Mouse (Mus musculus) G1E (cell line): ENCODE data around the gene Eml2. TPM values are rescaled to one million over a fixed set of nuclear protein-coding genes. Genes with fewer than 3 reads are reported as not detected.

ENCODE experiments used
- ATAC-seq: 2 replicates; pipeline ENCODE4 v1.8.0; 2016; ENCODE audit warnings: mild to moderate bottlenecking; ENCODE audit not compliant: insufficient number of reproducible peaks, poor library complexity, low FRiP score, severe bottlenecking; ENCODE audit errors: extremely low read depth
- DNase-seq: peaks from one replicate; pipeline ENCODE4 v3.0.0; 2012; ENCODE audit warnings: low spot score
- H3K27me3 ChIP-seq: 2 replicates; pipeline ENCODE4 v1.6.1; 2012; ENCODE audit warnings: mild to moderate bottlenecking, low read length, inconsistent platforms; ENCODE audit not compliant: insufficient read depth
- H3K36me3 ChIP-seq: replicated peaks from 2 replicates; pipeline ENCODE3; 2012; ENCODE audit warnings: mild to moderate bottlenecking, inconsistent platforms
- H3K4me1 ChIP-seq: 2 replicates; pipeline ENCODE4 v1.6.1; 2012; ENCODE audit warnings: low read depth, low read length, inconsistent platforms, mixed read lengths; ENCODE audit not compliant: insufficient read depth
- H3K4me3 ChIP-seq: 2 replicates; pipeline ENCODE4 v1.5.1; 2012; ENCODE audit warnings: low read depth, mild to moderate bottlenecking, inconsistent platforms, low read length, moderate library complexity, mixed read lengths
- H3K9me3 ChIP-seq: replicated peaks from 2 replicates; pipeline ENCODE4 v1.6.1; 2012; ENCODE audit warnings: inconsistent platforms
- CTCF ChIP-seq: IDR thresholded peaks from 2 replicates; pipeline ENCODE4 v1.5.1; 2012; ENCODE audit warnings: low read depth, low read length, inconsistent platforms, mixed read lengths
- GATA1 ChIP-seq: IDR thresholded peaks from 2 replicates; pipeline ENCODE4 v1.6.1; 2012; ENCODE audit warnings: borderline replicate concordance, low read length, inconsistent platforms, mixed read lengths
- GATA2 ChIP-seq: IDR thresholded peaks from 2 replicates; pipeline ENCODE4 v1.6.1; 2012; ENCODE audit warnings: low read depth, low read length, inconsistent platforms, borderline replicate concordance
- POLR2AphosphoS5 ChIP-seq: IDR thresholded peaks from 2 replicates; pipeline ENCODE4 v1.6.1; 2012; ENCODE audit warnings: low read depth, low read length, inconsistent platforms; ENCODE audit not compliant: insufficient replicate concordance
- TAL1 ChIP-seq: conservative IDR thresholded peaks from 2 replicates; pipeline ENCODE4 v1.6.1; 2012; ENCODE audit warnings: low read depth, low read length, inconsistent platforms, mixed read lengths
- polyA plus RNA-seq: library from polyadenylated mRNA; stranded (reverse); fragments of >175 nt; gene quantifications from 2 replicates; pipeline ENCODE4 v1.2.3, GENCODE M21; 2012
- total RNA-seq, 2 experiments: library from RNA; stranded (forward) in 1 of 2; stranded (reverse) in 1 of 2; fragments of 200-1000 nt in 1 of 2; fragments of >200 nt in 1 of 2; fragmentation: Nextera tagmentation in 1 of 2; gene quantifications; 2 replicates each; pipeline ENCODE4 v1.2.3; 2014 to 2017

Gene Eml2
- total and polyA plus RNA-seq, 3 experiments: 15.1 to 27.2 (median 19.0) TPM

DNA sequence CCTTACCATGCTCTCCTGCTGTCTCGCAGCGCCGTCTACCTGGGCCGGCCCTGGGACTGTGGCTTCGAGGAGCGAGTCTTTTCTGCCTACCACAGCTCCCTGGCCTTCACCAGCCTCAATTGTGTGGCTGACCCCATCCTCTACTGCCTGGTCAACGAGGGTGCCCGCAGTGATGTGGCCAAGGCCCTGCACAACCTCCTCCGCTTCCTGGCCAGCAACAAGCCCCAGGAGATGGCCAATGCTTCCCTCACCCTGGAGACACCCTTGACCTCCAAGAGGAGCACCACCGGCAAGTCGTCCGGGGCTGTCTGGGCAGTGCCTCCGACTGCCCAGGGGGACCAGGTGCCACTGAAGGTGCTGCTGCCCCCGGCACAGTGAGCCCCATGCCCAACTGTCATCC lies 46.7 kb downstream of the Eml2 start:
- DNase-seq (no peak), ATAC-seq (no peak)
- TF ChIP-seq GATA2 (no peak), CTCF (no peak), POLR2AphosphoS5 (no peak), GATA1 (no peak), TAL1 (no peak)
- Histone ChIP-seq H3K9me3 (no peaks in the 10 kb centered on the region), H3K27me3 (peaks cover 8% of the 10 kb centered on the region), H3K4me3 (no peak overlapping the region), H3K4me1 (peaks cover 21% of the 10 kb centered on the region), H3K36me3 (peaks cover 31% of the 10 kb centered on the region)

DNA sequence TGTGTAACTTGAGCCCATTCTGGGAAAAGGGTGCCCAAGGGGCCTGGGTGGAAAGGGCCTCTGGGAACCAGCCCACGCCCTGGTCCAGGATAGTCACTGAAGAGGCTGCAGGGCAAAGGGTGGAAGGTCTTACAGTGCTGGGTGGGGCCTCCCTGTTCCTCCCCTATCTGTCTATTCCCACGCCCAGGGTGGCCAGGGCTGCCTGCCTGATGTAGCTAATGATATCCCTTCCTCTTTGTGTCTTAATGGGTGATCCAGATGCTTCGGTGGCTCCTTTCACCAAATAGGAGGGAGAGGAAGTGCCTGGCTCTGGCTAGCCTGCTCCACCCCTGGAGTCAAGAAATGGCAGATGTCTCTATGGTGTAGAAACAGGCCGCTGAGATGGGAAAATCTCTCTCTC lies 48.7 kb downstream of the Eml2 start:
- TF ChIP-seq CTCF: no peak
- no peak for TF ChIP-seq GATA2
- no peak for TF ChIP-seq POLR2AphosphoS5
- no peak for TF ChIP-seq GATA1
- Histone ChIP-seq H3K36me3 (peaks cover 34% of the 10 kb centered on the region), H3K4me1 (peaks cover 26% of the 10 kb centered on the region), H3K9me3 (no peaks in the 10 kb centered on the region), H3K4me3 (no peak overlapping the region), H3K27me3 (no peaks in the 10 kb centered on the region; the same call in 1 of the 2 replicates)
- DNase-seq (no peak), ATAC-seq (no peak)

GRCm38 (mm10) chr7:19226817-19227797 lies 50.9 kb downstream of the Eml2 start:
- H3K4me1 ChIP-seq: peaks cover 40% of the 10 kb centered on the region
- no peaks in the 10 kb centered on the region; the same call in 1 of the 2 replicates for H3K27me3 ChIP-seq
- TF ChIP-seq GATA1: no peak
- no peak for TF ChIP-seq POLR2AphosphoS5
- no peak for TF ChIP-seq CTCF
- TF ChIP-seq TAL1: no peak
- no peak for TF ChIP-seq GATA2
- peak overlapping the region; percentile 80 for H3K4me3 ChIP-seq
- H3K9me3 ChIP-seq: no peaks in the 10 kb centered on the region
- ATAC-seq: no peak
- peaks cover 54% of the 10 kb centered on the region for H3K36me3 ChIP-seq
- DNase-seq: no peak

DNA sequence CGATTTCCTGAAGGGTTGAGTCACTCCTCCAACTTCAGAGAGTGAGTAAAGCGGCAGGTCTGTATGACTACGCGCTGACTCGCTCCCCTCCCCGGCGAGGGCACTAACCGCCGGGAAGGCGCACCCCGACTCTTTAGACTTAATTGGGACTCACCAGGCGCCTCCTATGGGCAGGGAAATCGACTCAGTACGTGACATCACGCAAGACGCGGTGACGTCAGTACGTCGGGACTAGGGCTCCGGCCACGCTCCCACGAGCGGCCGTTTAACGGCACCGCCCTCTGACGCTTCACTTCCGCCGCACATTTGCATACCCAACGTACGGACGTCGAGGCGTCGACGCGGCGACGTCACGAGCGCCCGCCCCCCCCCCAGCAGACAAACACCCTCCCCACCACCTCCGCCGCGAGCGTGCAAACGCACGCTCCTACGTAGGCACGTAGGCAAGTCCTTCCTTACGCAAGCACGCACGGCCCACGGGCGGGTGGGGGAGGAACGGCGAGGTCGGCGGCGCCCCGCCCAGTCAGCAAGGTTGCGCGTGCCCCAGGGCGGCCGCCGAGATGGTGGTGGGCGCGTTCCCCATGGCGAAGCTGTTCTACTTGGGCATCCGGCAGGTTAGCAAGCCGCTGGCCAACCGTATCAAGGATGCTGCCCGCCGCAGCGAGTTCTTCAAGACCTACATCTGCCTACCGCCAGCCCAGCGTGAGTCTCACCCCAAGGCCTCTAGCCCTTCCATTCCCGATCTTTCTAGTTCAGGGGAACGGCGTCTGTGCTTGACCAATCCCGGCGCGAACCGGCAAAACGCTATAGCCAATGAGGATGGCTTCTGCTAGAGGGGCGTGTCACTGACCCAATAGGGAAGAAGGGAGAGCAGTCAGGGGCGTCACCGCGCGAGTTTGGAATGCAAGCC lies 51.9 kb downstream of the Eml2 start, which contains the start of gene Opa3:
Gene Opa3, plus strand, starts transcription at position 452 of the 910 bp plus-strand sequence.
- H3K4me3 ChIP-seq: peak within 1 kb of the TSS; percentile 80
- peaks cover 55% of the 10 kb centered on the region for H3K36me3 ChIP-seq
- peaks cover 45% of the 10 kb centered on the region for H3K4me1 ChIP-seq
- H3K27me3 ChIP-seq: no peaks in the 10 kb centered on the region
- TF ChIP-seq GATA1: no peak
- no peak for TF ChIP-seq CTCF
- TF ChIP-seq GATA2: no peak
- no peak for TF ChIP-seq TAL1
- TF ChIP-seq POLR2AphosphoS5: no peak
- no peaks in the 10 kb centered on the region for H3K9me3 ChIP-seq
- peak; percentile 86 for ATAC-seq
- peak; percentile 95 for DNase-seq

DNA sequence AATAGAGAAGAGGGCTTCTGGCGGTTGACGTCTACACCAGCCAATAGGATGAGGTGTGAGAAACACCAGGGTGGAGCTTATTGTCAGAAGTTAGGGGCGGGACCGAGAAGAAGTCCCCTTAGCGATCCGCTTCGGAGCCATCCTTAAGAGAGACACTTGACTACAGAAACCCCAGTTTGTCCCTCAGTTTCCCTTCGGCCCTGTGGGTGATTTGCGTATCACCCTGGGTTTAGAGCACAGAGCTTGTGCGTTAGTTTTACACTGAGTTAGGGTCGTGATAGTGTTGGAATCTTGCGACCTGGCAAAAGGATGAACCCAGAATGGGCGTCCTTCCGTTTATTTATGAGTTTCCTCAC lies 52.5 kb downstream of the Eml2 start:
- no peak for DNase-seq
- Histone ChIP-seq H3K4me3 (peak overlapping the region; percentile 80), H3K36me3 (peaks cover 61% of the 10 kb centered on the region), H3K9me3 (no peaks in the 10 kb centered on the region), H3K4me1 (peaks cover 45% of the 10 kb centered on the region), H3K27me3 (no peaks in the 10 kb centered on the region)
- no peak for ATAC-seq
- TF ChIP-seq POLR2AphosphoS5 (no peak), CTCF (no peak), GATA2 (no peak), TAL1 (no peak), GATA1 (no peak)

DNA sequence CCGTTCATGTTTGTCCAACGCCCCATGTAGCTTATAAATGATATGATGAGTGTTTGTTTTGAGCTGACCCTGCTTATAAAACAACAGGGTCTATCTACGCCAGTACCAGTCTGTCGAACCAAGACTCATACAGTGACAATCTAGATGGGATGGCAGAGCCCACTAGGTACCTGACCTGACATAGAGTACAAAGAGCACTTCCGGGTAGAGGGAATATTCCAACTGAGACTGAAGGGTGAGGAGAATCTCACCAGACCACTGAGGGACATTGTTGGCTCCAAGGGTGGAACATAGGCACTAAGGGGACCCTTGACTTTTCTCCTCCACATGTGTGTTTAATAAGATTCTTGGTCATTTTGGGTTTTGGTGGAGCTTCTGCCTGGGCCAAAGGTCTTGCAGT lies 53.2 kb downstream of the Eml2 start:
- peaks cover 45% of the 10 kb centered on the region for H3K4me1 ChIP-seq
- DNase-seq (no peak), ATAC-seq (no peak)
- H3K36me3 ChIP-seq: peaks cover 61% of the 10 kb centered on the region
- no peak for TF ChIP-seq CTCF
- TF ChIP-seq GATA2: no peak
- TF ChIP-seq TAL1: no peak
- no peak for TF ChIP-seq POLR2AphosphoS5
- no peak for TF ChIP-seq GATA1
- H3K4me3 ChIP-seq: peak overlapping the region; percentile 80
- no peaks in the 10 kb centered on the region for H3K9me3 ChIP-seq
- no peaks in the 10 kb centered on the region for H3K27me3 ChIP-seq
